In the genomic region with DNA sequence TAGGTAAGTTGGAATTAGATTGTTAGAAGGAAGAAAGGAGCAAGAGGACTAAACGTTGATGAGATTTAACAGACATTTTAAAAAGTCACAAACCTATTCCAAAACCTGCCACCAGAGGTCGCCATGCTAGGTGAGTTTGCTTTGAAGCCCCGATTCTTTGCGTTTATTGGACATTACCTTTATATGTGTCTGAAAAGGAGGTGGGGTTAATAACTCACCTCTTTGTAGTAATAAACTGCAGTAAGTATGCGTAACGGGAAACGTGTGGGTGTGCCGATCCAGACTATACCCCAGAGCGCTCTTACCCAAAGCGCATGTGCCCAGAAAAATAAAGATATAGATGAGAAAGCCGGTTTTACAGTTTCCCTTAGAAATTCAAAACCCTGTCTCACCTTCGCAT, we compare ENCODE assay signal across 9 mouse cellular contexts. TPM values are rescaled to one million over a fixed set of nuclear protein-coding genes. Genes with fewer than 3 reads are reported as not detected.
A peak's percentile ranks its signal among the peaks of the same experiment; 100 is the strongest.
DNase-seq lines count a peak whose midpoint lies in the region; ATAC-seq lines count a peak whose summit lies in the region.
"Had no signal": no experiment of that assay in that cellular context is flagged by ENCODE, and none has a peak within 500 bp of the region (broad histone marks: within the 10 kb centered on the region; RNA-seq: fewer than 3 reads in every experiment).

No protein-coding gene starts in this region.

- no peak overlapping the region for H3K27ac ChIP-seq in forebrain, embryonic 16.5 days (ENCODE audit: low read length)
- H3K27ac ChIP-seq in lung, embryonic 15.5 days = no peak overlapping the region
- H3K27ac ChIP-seq in stomach, embryonic 14.5 days (ENCODE audit: low read length) = no peak overlapping the region

- no peaks in the 10 kb centered on the region for H3K36me3 ChIP-seq in forebrain, embryonic 16.5 days (ENCODE audit: control insufficient read depth, insufficient read depth)
- no peaks in the 10 kb centered on the region for H3K36me3 ChIP-seq in lung, embryonic 15.5 days
- H3K36me3 ChIP-seq in stomach, embryonic 14.5 days (ENCODE audit: control insufficient read depth, insufficient read depth, low read length) = no peaks in the 10 kb centered on the region

- H3K9ac ChIP-seq in forebrain, embryonic 16.5 days (replicated peaks; ENCODE audit: low read depth, low read length) = no peak overlapping the region
- H3K9ac ChIP-seq in lung, embryonic 15.5 days = no peak overlapping the region
- no peak overlapping the region for H3K9ac ChIP-seq in stomach, embryonic 14.5 days (replicated peaks; ENCODE audit: low read depth, low read length)

- no peaks in the 10 kb centered on the region for H3K4me1 ChIP-seq in forebrain, embryonic 16.5 days (replicated peaks; ENCODE audit: control insufficient read depth, insufficient read depth, low read length)
- peaks cover 10% of the 10 kb centered on the region; the same call in 1 of the 2 replicates for H3K4me1 ChIP-seq in lung, embryonic 15.5 days
- H3K4me1 ChIP-seq in stomach, embryonic 14.5 days (ENCODE audit: control insufficient read depth, insufficient read depth, low read length) = 0 out of 2 replicates have a peak, but pooled peaks cover 2% of the 10 kb centered on the region

- 3% methylated on average over 12 of the region's 12 CpGs for WGBS in forebrain, embryonic 16.5 days
- WGBS in lung, embryonic 15.5 days = 2% methylated on average over 12 of the region's 12 CpGs
- 2% methylated on average over 12 of the region's 12 CpGs for WGBS in stomach, embryonic 14.5 days

- peak; percentile 70 for ATAC-seq in forebrain, embryonic 16.5 days
- no peak for ATAC-seq in lung, embryonic 15.5 days (ENCODE audit: borderline replicate concordance, extremely low read depth, low FRiP score, low TSS enrichment)
- no peak for ATAC-seq in stomach, embryonic 14.5 days (ENCODE audit: insufficient number of reproducible peaks, insufficient read depth, low FRiP score, low read depth)
- no peak for ATAC-seq in monocyte, adult 5-6 weeks (replicated peaks; ENCODE audit: insufficient number of reproducible peaks, low FRiP score, low TSS enrichment, poor library complexity, severe bottlenecking)

- peak; percentile 58 for DNase-seq in layer of hippocampus, adult 11-12 months (ENCODE audit: low spot score)
- DNase-seq in layer of hippocampus, postnatal 36 days = no peak
- peak; percentile 21 for DNase-seq in adipocyte (ENCODE audit: low spot score)
- peak; percentile 77 for DNase-seq in kidney, adult 9 months

- peak overlapping the region; percentile 60 for H3K4me2 ChIP-seq in forebrain, embryonic 16.5 days (ENCODE audit: low read length)
- peak overlapping the region; percentile 50 for H3K4me2 ChIP-seq in lung, embryonic 15.5 days
- H3K4me2 ChIP-seq in stomach, embryonic 14.5 days (replicated peaks; ENCODE audit: low read depth, low read length) = peak overlapping the region; percentile 33

- H3K9me3 ChIP-seq in forebrain, embryonic 16.5 days (ENCODE audit: control insufficient read depth, low read length) = no peaks in the 10 kb centered on the region
- no peaks in the 10 kb centered on the region for H3K9me3 ChIP-seq in lung, embryonic 15.5 days
- no peaks in the 10 kb centered on the region for H3K9me3 ChIP-seq in stomach, embryonic 14.5 days (ENCODE audit: control insufficient read depth, low read depth, low read length)

- H3K4me3 ChIP-seq in forebrain, embryonic 16.5 days (replicated peaks; ENCODE audit: low read length) = peak overlapping the region; percentile 39
- peak overlapping the region; percentile 20 for H3K4me3 ChIP-seq in lung, embryonic 15.5 days
- H3K4me3 ChIP-seq in stomach, embryonic 14.5 days (ENCODE audit: low read depth, low read length) = peak overlapping the region; percentile 23; the same call in 1 of the 2 replicates

- peaks cover 24% of the 10 kb centered on the region for H3K27me3 ChIP-seq in forebrain, embryonic 16.5 days (replicated peaks; ENCODE audit: control insufficient read depth, insufficient read depth, low read length)
- peaks cover 40% of the 10 kb centered on the region for H3K27me3 ChIP-seq in lung, embryonic 15.5 days
- peaks cover 16% of the 10 kb centered on the region for H3K27me3 ChIP-seq in stomach, embryonic 14.5 days (ENCODE audit: control insufficient read depth, insufficient read depth, low read length)

RNA-seq across cellular contexts. Expression of a gene that starts 3.1 kb away (rescaled TPM):
- total RNA-seq in layer of hippocampus, postnatal 36 days (2021) = under 1 TPM; 0.07 to 0.10 TPM
- polyA plus RNA-seq in forebrain, embryonic 16.5 days (2015; fragmentation: Nextera tagmentation; extraction: Ambion mirVana) = 2.4 and 3.0 TPM in 2 replicates
- 0.21 and 0.67 TPM in 2 replicates for polyA plus RNA-seq in lung, embryonic 15.5 days (2015; fragmentation: Nextera tagmentation; extraction: Ambion mirVana)
- polyA plus RNA-seq in stomach, embryonic 14.5 days (2014; fragmentation: Nextera tagmentation; extraction: Ambion mirVana) = 0.23 TPM in 1 of 2 replicates, not detected in the other
- total RNA-seq in monocyte, adult 5-6 weeks (2017) = not detected in 3 replicates
- total RNA-seq: neutrophil, adult 5-6 weeks had no signal

Comparison
In these comparisons a context has a peak if more than half of its experiments do, and no peak if none do; other contexts are left out.
1. DNase-seq: peak in layer of hippocampus, adult 11-12 months (single experiment), adipocyte (single experiment) and kidney, adult 9 months (single experiment); none in layer of hippocampus, postnatal 36 days (0 of 2).
2. Peak in every context shown above with its lines, with median percentiles within 50 percentile points of each other: H3K4me2 ChIP-seq and H3K4me3 ChIP-seq.